Mouse (Mus musculus) cerebellum, postnatal 4 days (tissue): ENCODE results near the gene Emp3.

ENCODE experiments used
- DNase-seq, 2 experiments: peaks; one replicate each; pipeline ENCODE4 v3.0.0; 2022; ENCODE audit warnings: low spot score in 2 of 2, mixed read lengths in 1 of 2

Emp3 gene

DNA sequence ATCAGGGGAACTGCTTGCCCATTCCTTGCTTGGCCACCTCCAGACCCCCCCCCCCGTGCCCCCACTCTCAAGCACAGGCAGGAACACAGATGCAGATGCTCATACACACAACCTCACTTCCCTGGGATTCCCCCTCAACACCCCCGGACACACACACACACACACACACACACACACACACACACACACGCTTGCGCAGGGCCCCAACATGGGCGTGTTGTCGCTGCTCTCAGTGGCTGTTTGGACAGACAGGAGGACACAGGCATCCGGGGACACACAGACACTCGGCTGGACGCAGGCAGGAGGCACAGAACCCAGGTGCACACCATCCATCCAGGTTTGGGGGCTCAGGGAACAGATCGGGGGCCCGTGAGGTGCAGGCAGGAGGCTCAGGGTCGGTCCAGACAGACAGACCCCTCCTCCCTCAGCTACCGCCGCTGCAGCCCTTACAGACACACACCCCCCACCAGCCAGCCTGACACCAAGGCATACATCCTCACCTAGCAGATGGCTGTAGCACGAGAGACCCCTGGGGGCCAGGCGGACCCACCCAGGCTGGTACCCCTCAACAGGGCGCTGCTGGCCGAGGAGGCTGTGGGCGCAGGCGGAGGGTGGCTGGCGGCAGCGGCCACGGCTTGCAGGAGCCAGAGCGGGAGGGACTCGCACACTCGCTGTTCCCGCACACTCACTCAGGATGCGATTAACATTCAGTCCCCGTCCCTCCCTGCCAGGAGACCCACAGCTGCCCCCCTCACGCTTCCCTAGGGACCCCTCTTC lies 50.7 kb downstream of the Emp3 start:
- peak in 1 of 2 experiments; percentile 34 for DNase-seq

DNA sequence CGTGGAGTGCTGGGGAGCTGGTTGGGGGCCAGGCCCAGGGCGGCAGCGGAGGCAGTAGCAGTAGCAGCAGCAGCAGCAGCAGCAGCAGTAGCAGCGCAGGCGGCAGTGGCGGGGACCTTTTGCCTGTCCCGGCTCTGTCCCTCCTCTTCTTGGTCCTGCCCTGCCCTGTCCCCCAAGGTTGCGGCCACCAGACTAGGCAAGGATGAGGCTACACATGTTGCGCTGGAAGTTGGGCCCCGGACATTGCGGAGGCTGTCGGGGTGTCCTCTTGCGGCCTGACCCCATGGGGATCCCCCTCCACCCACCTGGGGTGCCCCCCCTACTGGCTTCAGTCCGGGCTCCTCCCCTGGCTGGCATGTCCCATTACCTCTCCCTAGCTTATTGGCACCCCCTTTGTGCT lies 51.4 kb downstream of the Emp3 start:
- DNase-seq = peak in 1 of 2 experiments; percentile 29

DNA sequence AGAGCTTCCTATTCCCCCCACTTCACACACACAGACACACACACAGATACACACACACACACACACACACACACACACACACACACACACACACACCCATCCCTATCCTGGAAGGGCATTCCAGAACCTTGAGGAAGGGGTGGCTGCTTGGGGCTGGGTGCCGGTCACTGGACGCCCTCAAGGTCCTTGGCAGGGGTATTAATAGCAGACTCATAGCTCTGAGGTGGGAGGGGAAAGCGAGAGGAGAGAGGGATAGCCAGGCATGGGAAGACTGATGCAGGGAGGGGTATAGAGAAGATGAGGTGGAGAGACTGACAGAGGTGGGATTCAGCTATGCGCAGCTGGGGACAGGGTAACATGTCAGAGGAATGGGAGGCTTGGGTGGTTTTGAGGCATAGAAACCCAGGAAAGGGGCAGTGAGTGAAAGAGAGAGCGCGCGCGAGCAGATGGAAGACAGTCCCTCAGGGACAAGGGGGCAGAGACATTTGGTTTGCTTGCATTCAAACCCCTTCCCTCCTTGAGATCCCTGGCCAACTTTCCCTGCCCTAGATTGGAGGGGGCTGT lies 52.0 kb downstream of the Emp3 start:
- DNase-seq = no peak
